Mouse (Mus musculus) heart, postnatal 10 days (tissue): ENCODE measurements at regions not wholly inside any gene's neighbourhood (a gene's known extent, or its start where the extent isn't known, plus 50 kb on each side); places are given as distances from the start of the nearest gene placed in this dataset.

Experiments
- DNase-seq, 2 experiments: peaks; one replicate each; pipeline ENCODE4 v3.0.0; 2021
- intact Hi-C: fragments of 180-260 bp; cut with DNase I; formaldehyde crosslinking; loops from one replicate; pipeline ENCODE4 v1.15.1; 2025

DNA sequence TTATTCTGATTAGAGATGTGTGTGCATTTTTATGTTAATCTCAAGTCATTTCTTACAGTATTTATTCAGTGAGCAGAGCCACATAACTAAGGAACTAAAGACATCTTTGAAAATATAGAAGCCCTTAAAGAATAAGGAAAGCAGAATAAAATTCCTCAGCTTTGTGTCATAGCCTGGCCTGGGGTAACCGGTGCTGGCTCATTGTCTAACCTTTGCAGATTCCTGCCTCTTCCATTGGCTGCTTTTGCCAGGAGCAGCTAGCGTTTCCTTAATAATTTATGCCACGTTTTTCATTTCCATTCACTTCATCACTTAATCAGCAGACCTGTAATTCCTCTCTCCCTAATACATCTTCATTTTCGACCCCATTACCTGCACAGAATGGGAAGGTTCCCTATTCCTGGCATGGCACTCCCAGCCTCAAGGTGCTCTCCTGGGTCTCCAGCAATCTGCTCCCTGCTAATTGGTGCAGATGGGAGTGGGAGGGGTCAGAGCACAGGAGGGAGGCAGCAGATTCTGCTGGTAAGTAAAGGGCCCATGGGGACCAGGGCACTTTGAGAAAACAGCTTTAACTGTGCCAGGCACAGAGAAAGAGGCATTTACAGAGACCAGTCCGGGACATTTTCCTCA, 413.1 kb downstream of the Stim2 start:
- DNase-seq = no peak
- intact Hi-C loops = no loop called here

DNA sequence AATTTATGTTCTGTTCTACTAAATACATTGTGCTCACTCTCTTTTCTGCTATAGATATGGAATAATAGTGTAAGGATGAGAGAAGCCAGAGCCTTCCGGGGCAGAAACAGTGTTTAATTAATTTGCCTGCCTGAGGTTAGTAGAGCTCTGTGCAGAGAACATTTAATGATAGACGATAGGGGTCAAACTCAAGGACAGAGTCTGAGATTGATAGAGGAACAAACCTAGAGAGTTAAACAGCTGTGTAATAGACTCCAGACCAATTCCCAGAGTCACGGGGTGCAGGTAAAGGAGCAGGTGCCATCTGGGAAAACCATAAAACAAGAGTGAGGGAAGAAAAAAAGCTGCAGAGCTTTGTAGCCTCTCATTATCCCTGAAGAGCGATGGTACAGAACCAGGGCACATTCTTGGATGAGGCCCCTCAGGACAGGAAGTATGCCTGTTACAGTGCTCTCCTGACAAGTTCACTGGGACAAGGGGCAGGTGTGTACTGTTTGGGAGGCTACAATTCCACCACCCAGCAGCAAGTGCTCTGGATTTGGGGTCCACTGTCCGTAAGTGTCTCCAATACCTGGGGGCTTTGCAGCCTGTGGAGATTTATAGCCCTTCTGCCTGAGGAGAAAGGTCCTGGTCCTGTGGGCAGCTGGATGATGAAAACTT, 421.6 kb downstream of the Stim2 start:
- no peak for DNase-seq
- intact Hi-C loops = no loop called here

GRCm38 (mm10) chr5:54439286-54439685, 441.0 kb downstream of the Stim2 start:
- DNase-seq = no peak
- intact Hi-C loops = loop anchor here (10.0 kb wide), 1 partner anchor 284 kb away; no protein-coding TSS in a partner anchor

DNA sequence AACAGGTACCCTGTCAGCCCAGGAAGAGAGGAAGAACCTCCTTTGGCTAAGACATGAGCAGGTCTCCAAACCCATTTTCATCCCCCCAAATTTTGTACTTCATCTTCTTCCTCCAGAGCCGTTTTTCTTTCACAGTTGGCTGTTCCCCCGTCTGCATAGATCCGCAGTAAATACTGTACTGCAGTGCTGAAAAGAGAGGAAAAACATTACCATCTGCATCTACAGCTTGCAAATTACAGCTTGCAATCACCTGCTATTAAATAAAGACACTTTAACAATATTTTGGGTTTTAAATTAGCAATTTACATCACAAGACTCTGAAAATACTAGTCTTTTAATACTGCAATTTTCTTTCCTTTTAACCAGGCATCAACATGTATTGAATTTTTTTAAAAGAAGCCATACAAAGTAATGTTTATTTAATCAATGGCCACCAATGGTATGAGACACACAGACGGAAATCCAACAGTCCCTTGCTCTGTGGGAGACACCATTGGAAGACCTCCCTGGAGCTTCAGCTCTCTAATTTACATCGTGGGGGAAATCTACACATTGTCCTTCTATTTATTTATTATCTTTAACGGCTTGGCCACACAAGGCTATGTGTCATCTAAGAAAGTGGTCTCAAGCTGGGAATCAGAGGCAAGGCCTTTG, 442.6 kb downstream of the Stim2 start:
- no peak for DNase-seq
- intact Hi-C loops = no loop called here

- DNase-seq = no peak
- intact Hi-C loops = no loop called here
These were observed 443.3 kb downstream of the Stim2 start for GRCm38 (mm10) chr5:54441598-54441997.

GRCm38 (mm10) chr5:54483916-54484315, 485.6 kb downstream of the Stim2 start:
- DNase-seq = no peak
- intact Hi-C loops = no loop called here
